Mouse (Mus musculus) telencephalon, adult 2 months (tissue): ENCODE measurements around the gene Hspa1l.
"Not testable (repeated sequence)": the region's sequence is repeated elsewhere in the genome, so short reads cannot be mapped to it uniquely, and the experiment has no call there.

Source experiments
- DNase-seq: peaks from one replicate; pipeline ENCODE4 v3.0.0-alpha.2; 2011; ENCODE audit warnings: low read depth, low spot score

The Hspa1l gene

GRCm38 (mm10) chr17:35003022-35003838 is 30.7 kb downstream of the Hspa1l start:
- no peak for DNase-seq

GRCm38 (mm10) chr17:35004075-35004717 is 31.7 kb downstream of the Hspa1l start:
- DNase-seq = no peak

GRCm38 (mm10) chr17:35005158-35005557 is 32.7 kb downstream of the Hspa1l start:
- no peak for DNase-seq

DNA sequence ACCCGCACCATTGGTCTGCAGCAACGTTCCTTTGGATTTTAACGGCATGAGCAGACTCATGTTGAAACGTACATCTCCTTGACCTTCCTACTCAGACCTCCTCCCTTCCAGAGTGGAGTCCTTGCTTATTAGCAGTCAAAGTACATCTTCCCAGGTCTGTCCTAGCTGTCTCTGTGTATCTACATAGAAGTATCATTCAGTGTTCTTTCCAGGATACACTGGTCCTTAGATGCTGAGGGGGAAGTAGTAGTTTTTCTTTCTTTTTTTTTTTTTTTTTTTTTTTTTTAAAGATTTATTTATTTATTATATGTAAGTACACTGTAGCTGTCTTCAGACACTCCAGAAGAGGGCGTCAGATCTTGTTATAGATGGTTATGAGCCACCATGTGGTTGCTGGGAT is 33.4 kb downstream of the Hspa1l start:
- not testable (repeated sequence) for DNase-seq

DNA sequence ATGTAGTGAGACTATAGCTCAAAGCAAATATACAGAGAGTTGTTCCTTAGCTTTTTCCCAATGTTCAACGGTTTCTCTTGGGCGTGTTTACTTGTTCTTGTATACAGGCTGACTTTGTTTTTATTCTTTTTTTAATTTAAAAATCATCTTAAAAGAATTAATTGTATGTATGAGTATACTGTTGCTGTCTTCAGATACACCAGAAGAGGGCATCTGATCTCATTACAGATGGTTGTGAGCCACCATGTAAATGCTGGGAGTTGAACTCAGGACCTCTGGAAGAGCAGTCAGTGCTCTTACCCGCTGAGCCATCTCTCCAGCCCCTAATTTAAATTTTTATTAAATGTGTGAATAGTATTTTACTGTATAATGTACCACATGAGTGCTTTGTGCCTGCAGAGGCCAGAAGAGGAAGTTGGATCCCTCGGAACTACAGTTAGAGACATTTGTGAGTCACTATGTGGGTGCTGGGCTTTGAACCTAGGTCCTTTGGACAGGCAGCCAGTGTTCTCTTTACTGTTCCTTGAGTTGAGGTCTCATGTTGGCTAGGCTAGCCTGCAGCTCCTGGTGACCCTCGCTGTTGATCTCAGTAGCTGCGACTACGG is 35.0 kb downstream of the Hspa1l start:
- no peak for DNase-seq

- no peak for DNase-seq
Measured at GRCm38 (mm10) chr17:35009586-35009985, 37.1 kb downstream of the Hspa1l start.

DNA sequence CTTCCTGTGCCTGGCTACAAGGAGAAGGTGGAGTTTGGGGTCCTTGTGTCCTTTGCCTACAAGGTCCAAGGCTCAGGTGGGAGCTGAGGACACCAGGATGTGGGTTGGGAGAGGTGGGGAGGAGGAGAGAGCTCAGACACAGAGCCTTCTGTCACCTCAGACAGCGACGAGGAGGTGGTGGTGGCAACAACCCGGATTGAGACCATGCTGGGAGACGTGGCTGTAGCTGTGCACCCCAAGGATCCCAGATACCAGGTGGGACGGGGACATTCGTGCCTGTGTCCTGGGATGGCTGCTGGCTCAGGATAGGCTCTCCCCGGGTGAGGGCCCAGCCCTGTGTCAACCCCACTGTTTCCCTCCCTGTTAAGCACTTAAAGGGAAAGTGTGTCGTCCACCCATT is 38.9 kb downstream of the Hspa1l start:
- no peak for DNase-seq

GRCm38 (mm10) chr17:35012430-35012829 is 39.9 kb downstream of the Hspa1l start:
- no peak for DNase-seq

DNA sequence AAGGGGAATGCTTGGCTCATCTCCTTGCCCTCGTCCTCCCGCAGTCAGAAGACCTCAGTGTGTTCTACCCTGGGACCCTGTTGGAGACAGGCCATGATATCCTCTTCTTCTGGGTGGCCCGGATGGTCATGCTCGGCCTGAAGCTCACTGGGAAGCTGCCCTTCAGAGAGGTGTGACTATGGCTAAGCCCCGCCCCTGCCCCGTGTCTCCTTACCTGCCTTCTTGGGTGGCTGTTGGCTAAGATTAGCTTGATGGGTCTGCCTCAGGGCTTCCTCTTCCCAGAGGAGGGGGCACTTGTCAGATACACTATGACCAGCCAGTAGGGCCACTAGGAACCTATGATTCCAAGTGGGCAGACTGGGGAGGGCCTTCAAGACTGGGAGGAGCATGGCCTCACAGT is 40.7 kb downstream of the Hspa1l start:
- DNase-seq = no peak

DNA sequence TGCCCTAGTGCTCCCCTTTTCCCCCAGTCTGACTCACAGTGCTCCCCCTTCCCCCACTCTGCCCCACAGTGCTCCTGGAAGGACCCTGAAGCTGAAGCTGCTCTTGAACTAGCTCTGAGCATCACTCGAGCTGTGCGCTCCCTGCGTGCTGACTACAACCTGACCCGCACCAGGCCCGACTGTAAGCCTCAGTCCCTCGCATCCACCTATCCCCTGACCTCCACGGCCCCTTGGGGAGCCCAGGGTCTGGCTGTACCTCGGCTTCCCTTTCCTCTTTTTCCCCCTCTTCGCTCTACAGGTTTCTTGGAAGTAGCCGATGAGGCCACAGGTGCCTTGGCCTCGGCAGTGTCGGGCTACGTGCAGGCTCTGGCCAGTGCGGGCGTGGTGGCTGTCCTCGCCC is 42.8 kb downstream of the Hspa1l start:
- no peak for DNase-seq

GRCm38 (mm10) chr17:35016376-35016775 is 43.9 kb downstream of the Hspa1l start, which contains the start of gene Vwa7:
TSS of gene Vwa7 (plus strand) at chr17:35016579.
- DNase-seq = no peak

DNA sequence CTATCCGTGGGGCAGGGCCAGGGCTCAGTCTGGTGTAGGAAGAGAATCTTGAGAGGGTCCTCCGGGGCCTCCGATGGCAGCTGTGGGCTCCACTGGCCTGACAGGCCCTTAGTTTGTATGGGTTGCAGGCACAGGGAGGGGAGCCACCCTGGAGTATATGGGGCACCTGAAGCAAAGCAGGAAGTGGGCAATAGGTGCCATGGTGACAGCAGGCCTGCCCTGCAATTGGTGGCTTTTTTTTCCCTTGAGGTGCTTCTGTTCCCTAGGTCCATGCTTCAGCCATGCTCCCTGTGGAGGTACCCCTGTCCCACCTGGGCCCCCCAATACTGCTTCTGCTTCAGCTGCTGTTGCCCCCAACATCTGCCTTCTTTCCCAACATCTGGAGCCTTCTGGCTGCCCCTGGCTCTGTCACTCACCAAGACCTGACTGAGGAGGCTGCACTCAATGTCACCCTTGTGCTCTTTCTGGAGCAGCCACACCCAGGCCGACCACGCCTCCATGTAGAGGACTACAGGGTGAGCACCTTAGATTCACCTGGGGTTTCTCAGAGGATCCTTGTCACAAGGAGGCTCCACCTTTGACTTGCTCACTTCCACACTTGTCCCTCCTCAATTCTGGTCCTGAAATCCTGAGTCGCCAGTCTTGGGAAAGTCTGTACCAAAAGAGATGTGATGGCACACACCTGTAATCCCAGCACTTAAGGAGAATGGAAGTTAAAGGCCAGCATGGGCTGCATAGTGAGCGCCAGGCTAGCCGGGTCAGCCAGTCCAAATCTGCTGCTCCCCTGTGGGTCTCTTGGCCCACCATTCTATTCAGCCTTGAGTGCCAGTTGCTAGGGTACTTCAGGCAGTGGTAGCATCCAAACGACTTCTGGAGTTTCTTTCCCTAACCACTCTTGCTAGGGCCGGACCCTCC is 44.5 kb downstream of the Hspa1l start:
- DNase-seq = no peak

GRCm38 (mm10) chr17:35017706-35018030 is 45.2 kb downstream of the Hspa1l start:
- DNase-seq = no peak

DNA sequence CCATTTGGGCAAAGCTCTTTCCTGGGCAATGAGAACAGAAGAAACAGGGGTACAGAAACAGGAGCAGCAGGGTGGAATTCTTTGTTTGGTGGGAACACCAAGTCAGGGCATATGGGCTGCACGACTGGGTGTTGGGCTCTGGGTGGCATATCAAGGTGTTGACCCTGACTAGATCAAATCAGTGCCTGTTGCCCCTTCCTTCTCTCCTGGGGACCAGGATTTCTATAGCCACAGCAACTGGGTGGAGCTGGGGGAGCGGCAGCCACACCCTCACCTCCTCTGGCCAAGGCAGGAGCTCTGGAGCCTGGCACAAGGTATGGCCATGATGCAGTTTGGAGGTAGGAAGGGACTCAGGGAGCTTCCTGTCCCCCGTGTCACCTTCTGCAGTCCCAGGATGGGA is 45.7 kb downstream of the Hspa1l start:
- DNase-seq = no peak

- no peak for DNase-seq
Measured at GRCm38 (mm10) chr17:35019894-35020293, 47.4 kb downstream of the Hspa1l start.

DNA sequence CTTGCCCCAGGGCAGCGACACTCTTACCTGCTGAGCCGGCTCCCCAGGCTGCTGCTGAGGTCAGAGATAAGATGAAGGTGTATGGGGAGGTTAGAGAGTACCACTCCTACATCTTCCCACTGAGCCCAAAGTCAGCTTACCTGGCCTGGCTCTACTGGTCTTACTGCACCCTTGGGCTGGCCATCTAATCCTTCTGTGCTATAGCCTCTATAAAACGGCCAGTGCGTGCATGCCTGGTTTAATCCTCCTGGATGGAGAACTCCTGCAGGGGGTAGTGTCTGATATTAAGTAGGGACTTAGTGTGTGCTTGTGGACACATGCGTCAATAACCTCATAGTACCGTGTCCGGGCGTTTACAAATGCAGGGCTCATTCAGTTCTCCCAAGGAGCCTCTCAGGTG is 48.0 kb downstream of the Hspa1l start:
- no peak for DNase-seq

DNA sequence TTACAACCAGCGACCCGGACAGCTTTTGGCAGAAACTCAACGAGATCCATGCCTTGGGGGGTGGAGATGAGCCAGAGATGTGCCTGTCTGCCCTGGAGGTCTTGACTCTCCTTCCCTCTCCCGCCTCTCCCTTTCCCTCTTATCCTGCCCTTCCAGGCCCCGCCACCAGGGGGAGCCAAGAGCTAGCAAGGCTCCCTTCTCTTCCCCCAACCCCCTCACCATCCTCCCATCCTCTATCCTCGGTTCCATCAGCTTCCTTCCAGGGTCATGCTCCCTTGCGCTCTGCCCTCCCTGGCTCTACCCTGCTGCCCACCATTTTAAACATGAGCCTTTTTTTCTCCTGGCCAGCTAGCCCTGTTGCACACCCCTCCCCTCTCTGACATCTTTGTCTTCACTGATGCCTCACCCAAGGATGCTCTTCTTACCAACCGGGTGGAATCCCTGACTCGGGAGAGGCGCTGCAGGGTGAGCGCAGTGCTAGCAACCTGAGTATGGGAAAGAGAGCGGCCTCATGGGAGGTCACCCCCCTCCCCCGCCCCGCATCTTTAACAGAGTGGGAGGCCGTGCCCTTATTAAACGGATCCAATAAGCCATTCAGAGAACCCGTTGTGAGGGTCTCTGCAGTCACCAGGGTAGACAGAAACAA is 48.8 kb downstream of the Hspa1l start:
- DNase-seq = peak; percentile 16

DNA sequence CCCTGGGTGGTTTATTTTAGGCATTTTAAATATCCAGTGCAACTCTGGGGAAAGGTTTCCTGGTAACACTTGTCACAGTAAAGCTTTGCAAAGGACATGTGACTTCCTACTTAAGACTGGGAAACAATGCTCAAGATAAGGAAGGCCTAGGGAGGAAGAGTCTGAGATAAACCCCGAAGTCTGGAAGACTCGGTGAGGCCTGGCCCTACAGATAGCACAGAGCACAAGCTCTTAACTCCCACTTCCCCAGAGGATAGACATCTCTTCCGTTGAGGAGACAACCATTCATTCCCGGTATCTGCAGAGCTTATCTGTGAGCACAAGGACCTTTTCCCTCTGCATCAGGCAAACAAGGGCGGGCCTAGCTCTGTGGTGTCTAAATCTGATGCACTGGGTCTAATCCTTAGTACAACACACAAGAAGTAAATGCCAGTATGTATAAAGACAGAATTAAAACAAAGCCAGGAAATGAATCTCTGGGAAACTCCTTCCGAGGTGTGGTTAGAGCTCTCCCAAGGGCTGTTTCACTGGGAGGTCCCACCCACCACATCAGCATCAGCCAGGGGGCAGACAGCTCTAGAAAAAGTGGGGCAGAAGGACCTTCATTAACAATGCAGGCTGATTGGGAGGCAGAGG is 49.5 kb downstream of the Hspa1l start:
- no peak for DNase-seq

GRCm38 (mm10) chr17:35022541-35023060 is 50.1 kb downstream of the Hspa1l start:
- no peak for DNase-seq

DNA sequence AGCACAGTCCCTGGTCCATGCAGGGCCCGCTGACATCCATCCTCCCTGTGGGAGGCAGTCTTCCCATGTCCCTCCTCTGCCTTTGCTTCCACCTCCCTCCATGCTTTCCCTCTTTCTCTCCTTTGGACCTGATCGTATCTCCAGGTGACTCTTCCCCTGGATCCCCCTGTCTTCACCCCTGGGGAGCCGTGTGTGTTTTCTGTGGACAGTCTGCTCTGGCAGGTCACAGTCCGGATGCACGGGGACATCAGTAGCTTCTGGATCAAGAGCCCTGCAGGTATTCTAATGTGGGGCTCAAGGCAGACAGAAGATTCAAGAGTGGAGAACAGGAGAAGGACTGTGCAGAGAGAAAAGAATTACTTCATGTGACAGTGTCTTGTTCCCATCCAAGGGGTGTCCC is 50.7 kb downstream of the Hspa1l start:
- DNase-seq = no peak

DNA sequence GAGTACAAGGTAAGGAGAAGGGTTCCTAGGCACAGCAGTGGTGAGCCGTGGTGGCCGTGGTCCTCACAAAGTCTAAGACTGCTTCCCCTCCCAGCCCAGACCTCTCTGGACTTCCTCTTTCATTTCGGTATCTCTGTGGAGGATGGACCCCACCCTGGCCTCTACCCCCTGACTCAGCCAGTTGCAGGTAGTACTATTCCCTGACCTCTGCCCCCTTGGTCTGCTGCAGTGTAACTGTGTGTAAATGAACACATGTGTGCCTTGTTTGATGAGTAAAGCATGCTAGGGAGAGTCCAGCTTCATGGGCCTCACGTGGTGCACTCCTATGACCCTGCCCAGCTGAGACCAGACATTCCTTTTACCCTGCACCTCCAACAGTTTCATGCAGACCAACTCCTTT is 51.3 kb downstream of the Hspa1l start:
- DNase-seq = no peak
